Mouse (Mus musculus) hindbrain, embryonic 15.5 days (tissue): ENCODE data around the gene Tenm2. TPM values are rescaled to one million over a fixed set of nuclear protein-coding genes. Genes with fewer than 3 reads are reported as not detected.

Experiments
- ATAC-seq: fragments of 200-750 bp; cut with Nextera tagmentation; 2 replicates; pipeline ENCODE4 v1.8.0; 2017; ENCODE audit warnings: low read depth, moderate number of reproducible peaks, moderate TSS enrichment; ENCODE audit not compliant: low FRiP score
- H3K27ac ChIP-seq: fragments of 300-500 bp; sonication (generic); replicated peaks from 2 replicates; pipeline ENCODE4 v1.5.1; 2015; ENCODE audit warnings: mild to moderate bottlenecking, inconsistent platforms
- H3K27me3 ChIP-seq: fragments of 300-500 bp; sonication (generic); 2 replicates; pipeline ENCODE4 v1.6.1; 2015; ENCODE audit warnings: control low read depth, inconsistent platforms
- H3K36me3 ChIP-seq: fragments of 300-500 bp; sonication (generic); 2 replicates; pipeline ENCODE4 v1.6.1; 2015; ENCODE audit warnings: control low read depth, inconsistent platforms
- H3K4me1 ChIP-seq: fragments of 300-500 bp; sonication (generic); replicated peaks from 2 replicates; pipeline ENCODE4 v1.6.1; 2015; ENCODE audit warnings: control low read depth, inconsistent platforms
- H3K4me2 ChIP-seq: fragments of 300-500 bp; sonication (generic); 2 replicates; pipeline ENCODE4 v1.6.1; 2015; ENCODE audit warnings: moderate library complexity, mild to moderate bottlenecking, inconsistent platforms
- H3K4me3 ChIP-seq: fragments of 300-500 bp; sonication (generic); 2 replicates; pipeline ENCODE4 v1.5.1; 2015; ENCODE audit warnings: mild to moderate bottlenecking, inconsistent platforms
- H3K9ac ChIP-seq: fragments of 300-500 bp; sonication (generic); 2 replicates; pipeline ENCODE4 v1.6.1; 2015; ENCODE audit warnings: inconsistent platforms
- H3K9me3 ChIP-seq: fragments of 300-500 bp; sonication (generic); 2 replicates; pipeline ENCODE4 v1.6.1; 2016; ENCODE audit warnings: control low read depth, inconsistent platforms
- WGBS: fragments of 180-500 bp; shearing (Covaris S2); methylation state at CpG from one replicate; pipeline ENCODE4 v1.1.7; 2015; 5-methylcytosine and 5-hydroxymethylcytosine counted together
- polyA plus RNA-seq: library from polyadenylated mRNA; unstranded; fragments of >200 nt; fragmentation: Nextera tagmentation; extraction: Ambion mirVana; gene quantifications from 2 replicates; pipeline ENCODE4 v1.2.1, GENCODE M21; 2015

Tenm2 gene
- polyA plus RNA-seq, 1 experiment from 2014 or later, result 33.1 TPM

DNA sequence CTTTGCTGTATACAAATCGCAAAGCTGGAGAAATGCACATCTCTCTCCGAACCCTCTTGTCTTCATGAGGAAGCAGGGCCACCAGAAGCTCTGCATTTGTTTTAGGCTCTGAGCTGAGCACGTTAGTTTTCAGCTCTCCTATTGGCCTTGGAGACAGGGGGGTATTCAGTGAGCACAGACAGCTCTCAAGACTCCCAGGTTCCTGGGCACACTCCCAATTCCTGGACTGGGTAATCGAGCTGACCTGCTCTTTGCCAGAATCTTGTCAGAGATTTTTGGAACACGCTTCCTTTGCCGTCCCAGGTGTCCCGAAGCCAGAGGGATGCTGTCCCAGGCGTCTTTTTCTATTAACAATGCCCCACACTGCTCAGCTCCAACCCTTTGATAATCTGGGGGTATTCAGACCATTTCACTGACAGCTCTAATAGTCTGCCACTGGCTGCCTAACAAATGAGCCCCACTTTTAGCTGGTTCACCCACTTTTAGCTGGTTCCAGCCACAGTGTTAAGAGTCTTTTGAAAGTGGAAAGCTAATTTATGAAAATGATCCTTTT is 1161.7 kb downstream of the Tenm2 start:
- Histone ChIP-seq H3K36me3 (no peaks in the 10 kb centered on the region), H3K4me1 (peaks cover 34% of the 10 kb centered on the region), H3K4me3 (no peak overlapping the region), H3K4me2 (no peak overlapping the region), H3K27ac (peak overlapping the region; percentile 32; the same call in 1 of the 2 replicates), H3K9me3 (no peaks in the 10 kb centered on the region), H3K9ac (no peak overlapping the region), H3K27me3 (no peaks in the 10 kb centered on the region)
- 47% methylated on average over 8 of the region's 8 CpGs for WGBS
- peak; percentile 63; the same call in 1 of the 2 replicates for ATAC-seq

DNA sequence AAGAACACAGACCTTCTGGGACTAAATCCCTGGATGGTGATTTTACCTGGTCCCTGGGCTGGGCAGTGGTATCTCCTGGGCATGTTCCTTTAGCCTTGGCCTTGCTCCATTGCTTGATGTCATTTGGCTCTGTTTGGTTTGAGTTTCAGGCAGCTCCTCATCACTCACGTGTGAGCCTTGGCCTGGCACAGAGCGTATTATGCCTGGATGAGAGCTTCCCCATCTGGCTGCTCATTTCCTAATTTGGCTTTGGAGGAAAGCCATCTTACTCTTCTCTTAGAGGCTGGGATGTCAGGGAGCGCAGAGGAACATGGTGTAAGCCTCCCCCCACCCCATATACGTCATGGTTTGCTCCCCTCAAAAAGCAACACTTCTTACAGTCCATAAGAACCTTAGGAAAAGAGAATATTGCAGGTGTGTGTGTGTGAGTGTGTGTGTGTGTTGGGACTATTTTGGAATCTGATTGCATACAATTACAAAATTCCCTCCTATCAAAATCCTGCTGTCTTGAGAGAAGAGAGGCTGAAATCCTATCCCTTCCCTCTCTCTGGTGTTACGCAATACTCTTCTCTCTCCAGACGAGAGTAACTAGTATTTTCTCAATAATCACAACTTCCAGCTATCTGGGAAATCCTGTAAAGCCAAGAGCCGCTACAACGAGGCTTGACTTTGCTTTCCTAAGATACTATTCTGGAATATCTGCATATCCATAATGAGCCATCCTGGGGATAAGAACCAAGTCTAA is 1162.5 kb downstream of the Tenm2 start:
- Histone ChIP-seq H3K4me3 (no peak overlapping the region), H3K27ac (peak overlapping the region; percentile 32), H3K27me3 (no peaks in the 10 kb centered on the region), H3K4me2 (no peak overlapping the region), H3K4me1 (peaks cover 30% of the 10 kb centered on the region), H3K9ac (no peak overlapping the region), H3K36me3 (0 out of 2 replicates have a peak, but pooled peaks cover 2% of the 10 kb centered on the region), H3K9me3 (no peaks in the 10 kb centered on the region)
- 67% methylated on average over 8 of the region's 8 CpGs for WGBS
- ATAC-seq, result peak; percentile 78

- H3K4me1 ChIP-seq, result peaks cover 30% of the 10 kb centered on the region
- 0 out of 2 replicates have a peak, but pooled peaks cover 2% of the 10 kb centered on the region for H3K36me3 ChIP-seq
- H3K4me3 ChIP-seq, result no peak overlapping the region
- WGBS, result 87% methylated on average over 5 of the region's 5 CpGs
- ATAC-seq, result no peak
- H3K9me3 ChIP-seq, result no peaks in the 10 kb centered on the region
- no peak overlapping the region for H3K4me2 ChIP-seq
- H3K9ac ChIP-seq, result no peak overlapping the region
- H3K27me3 ChIP-seq, result no peaks in the 10 kb centered on the region
- H3K27ac ChIP-seq, result peak overlapping the region; percentile 21
These were observed 1163.1 kb downstream of the Tenm2 start for GRCm38 (mm10) chr11:36072646-36073045.

- H3K27me3 ChIP-seq, result no peaks in the 10 kb centered on the region
- ATAC-seq, result no peak
These were observed 1163.7 kb downstream of the Tenm2 start for GRCm38 (mm10) chr11:36072038-36072437.

GRCm38 (mm10) chr11:36059325-36059843 is 1176.4 kb downstream of the Tenm2 start:
- no peak overlapping the region for H3K27ac ChIP-seq
- 0 out of 2 replicates have a peak, but pooled peaks cover 3% of the 10 kb centered on the region for H3K4me1 ChIP-seq
- WGBS, result no CpG with 5 or more reads among the region's 1 CpGs
- no peaks in the 10 kb centered on the region for H3K9me3 ChIP-seq
- no peak overlapping the region for H3K4me3 ChIP-seq
- no peak overlapping the region for H3K4me2 ChIP-seq
- ATAC-seq, result no peak
- H3K36me3 ChIP-seq, result no peaks in the 10 kb centered on the region
- H3K9ac ChIP-seq, result no peak overlapping the region
- H3K27me3 ChIP-seq, result no peaks in the 10 kb centered on the region

More at GRCm38 (mm10) chr11:36072038-36072437, 1163.7 kb downstream of the Tenm2 start:
- Histone ChIP-seq H3K4me1 (peaks cover 30% of the 10 kb centered on the region), H3K36me3 (0 out of 2 replicates have a peak, but pooled peaks cover 2% of the 10 kb centered on the region), H3K4me3 (no peak overlapping the region), H3K9me3 (no peaks in the 10 kb centered on the region), H3K4me2 (no peak overlapping the region), H3K9ac (no peak overlapping the region), H3K27ac (peak overlapping the region; percentile 21; the same call in 1 of the 2 replicates)
- 44% methylated on average over 9 of the region's 9 CpGs for WGBS

DNA sequence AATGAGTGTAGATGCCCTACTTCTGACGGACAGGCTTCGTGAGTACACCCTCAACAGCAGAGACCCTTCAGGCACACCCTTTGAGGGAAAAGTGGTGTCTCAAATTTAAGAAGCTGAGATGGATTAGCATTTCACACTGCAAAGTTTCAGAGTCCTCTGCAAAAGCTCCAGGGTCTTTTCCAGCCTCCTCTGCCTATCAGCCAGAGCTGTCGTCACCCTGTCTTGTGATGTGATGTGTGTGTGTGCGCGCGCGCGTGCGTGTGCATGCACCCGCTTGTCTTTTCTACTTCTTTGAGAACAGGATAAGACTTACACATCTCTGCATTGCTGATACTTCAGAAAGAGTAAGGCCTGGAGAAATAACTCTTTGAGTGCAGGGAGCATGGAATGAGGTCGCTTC is 1179.2 kb downstream of the Tenm2 start:
- Histone ChIP-seq H3K9me3 (no peaks in the 10 kb centered on the region), H3K36me3 (no peaks in the 10 kb centered on the region), H3K9ac (no peak overlapping the region), H3K4me3 (no peak overlapping the region), H3K4me1 (0 out of 2 replicates have a peak, but pooled peaks cover 6% of the 10 kb centered on the region), H3K27ac (no peak overlapping the region), H3K4me2 (no peak overlapping the region), H3K27me3 (no peaks in the 10 kb centered on the region)
- WGBS, result 89% methylated on average over 11 of the region's 11 CpGs
- ATAC-seq, result no peak

DNA sequence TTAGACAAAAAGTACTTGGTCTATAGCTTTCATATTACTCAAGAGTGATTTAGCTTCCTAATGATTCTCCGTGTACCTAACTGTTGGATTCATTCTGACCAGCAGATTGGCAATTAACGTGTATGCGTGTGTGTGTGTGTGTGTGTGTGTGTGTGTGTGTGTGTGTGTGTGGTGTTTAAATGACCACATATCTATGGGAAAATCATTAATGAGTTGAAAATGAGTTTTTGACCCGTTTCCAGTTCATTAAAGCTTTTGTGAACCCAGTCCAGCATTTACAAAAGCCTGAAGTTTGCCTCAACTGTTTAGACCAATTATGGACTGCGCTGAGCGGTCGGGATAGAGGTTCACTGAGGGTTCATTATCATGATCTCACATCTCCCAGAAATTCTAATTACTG is 1181.4 kb downstream of the Tenm2 start:
- H3K9ac ChIP-seq, result no peak overlapping the region
- 51% methylated on average over 7 of the region's 7 CpGs for WGBS
- H3K27me3 ChIP-seq, result no peaks in the 10 kb centered on the region
- H3K36me3 ChIP-seq, result no peaks in the 10 kb centered on the region
- H3K4me1 ChIP-seq, result 0 out of 2 replicates have a peak, but pooled peaks cover 10% of the 10 kb centered on the region
- H3K9me3 ChIP-seq, result no peaks in the 10 kb centered on the region
- no peak overlapping the region for H3K4me3 ChIP-seq
- no peak overlapping the region for H3K4me2 ChIP-seq
- ATAC-seq, result no peak
- H3K27ac ChIP-seq, result no peak overlapping the region

GRCm38 (mm10) chr11:36053457-36053856 is 1182.3 kb downstream of the Tenm2 start:
- ATAC-seq, result no peak

DNA sequence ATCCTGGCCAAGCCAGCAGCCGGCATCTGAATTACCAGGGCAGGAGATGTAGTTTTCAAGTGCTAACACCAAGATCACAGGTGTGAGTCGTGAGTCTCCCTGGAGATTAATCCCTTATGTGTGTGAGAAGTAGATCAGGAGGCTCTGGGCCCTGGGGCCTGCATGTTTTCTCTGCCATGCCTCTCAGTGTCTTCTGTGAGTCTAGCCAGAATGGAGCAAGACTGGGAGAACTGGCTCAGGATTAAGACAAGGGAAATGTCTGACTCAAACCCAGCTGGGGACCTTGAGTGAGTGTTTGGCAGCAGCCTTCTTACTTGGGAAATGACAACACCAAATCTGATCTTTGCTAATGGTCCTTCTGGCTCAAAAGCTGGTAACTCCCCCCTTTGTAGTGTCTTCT is 1183.2 kb downstream of the Tenm2 start:
- Histone ChIP-seq H3K27ac (no peak overlapping the region), H3K4me1 (0 out of 2 replicates have a peak, but pooled peaks cover 10% of the 10 kb centered on the region), H3K27me3 (no peaks in the 10 kb centered on the region), H3K9me3 (no peaks in the 10 kb centered on the region), H3K4me2 (no peak overlapping the region), H3K36me3 (no peaks in the 10 kb centered on the region), H3K4me3 (no peak overlapping the region), H3K9ac (no peak overlapping the region)
- 68% methylated on average over 2 of the region's 2 CpGs for WGBS
- ATAC-seq, result no peak

More at GRCm38 (mm10) chr11:36053457-36053856, 1182.3 kb downstream of the Tenm2 start:
- Histone ChIP-seq H3K4me1 (0 out of 2 replicates have a peak, but pooled peaks cover 10% of the 10 kb centered on the region), H3K9me3 (no peaks in the 10 kb centered on the region), H3K36me3 (no peaks in the 10 kb centered on the region), H3K9ac (no peak overlapping the region), H3K27me3 (no peaks in the 10 kb centered on the region), H3K27ac (no peak overlapping the region), H3K4me3 (no peak overlapping the region), H3K4me2 (no peak overlapping the region)
- WGBS, result 32% methylated on average over 4 of the region's 4 CpGs

DNA sequence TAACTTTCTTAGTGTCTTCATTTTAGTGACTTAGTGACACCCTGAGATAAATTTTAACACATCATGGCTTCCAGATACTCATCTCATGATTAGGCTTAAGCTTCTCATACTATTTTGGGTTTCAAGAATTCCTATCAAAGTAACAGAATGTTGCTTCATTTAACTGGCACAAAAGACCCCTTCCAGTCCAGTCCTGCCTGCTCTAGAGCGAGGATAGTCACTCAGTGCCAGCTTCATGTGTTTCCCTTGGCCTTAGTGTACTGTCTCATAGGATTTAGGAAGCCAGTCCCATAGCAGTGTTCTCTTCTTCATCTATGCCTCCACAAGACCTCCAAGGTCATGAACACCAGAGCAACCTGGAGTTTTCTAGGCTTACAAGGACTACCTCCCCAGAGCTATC is 1183.7 kb downstream of the Tenm2 start:
- Histone ChIP-seq H3K4me2 (no peak overlapping the region), H3K27ac (no peak overlapping the region), H3K4me3 (no peak overlapping the region), H3K9me3 (no peaks in the 10 kb centered on the region), H3K9ac (no peak overlapping the region), H3K27me3 (no peaks in the 10 kb centered on the region), H3K36me3 (no peaks in the 10 kb centered on the region), H3K4me1 (0 out of 2 replicates have a peak, but pooled peaks cover 10% of the 10 kb centered on the region)
- WGBS, result 92% methylated on average over 1 of the region's 1 CpGs
- no peak for ATAC-seq

DNA sequence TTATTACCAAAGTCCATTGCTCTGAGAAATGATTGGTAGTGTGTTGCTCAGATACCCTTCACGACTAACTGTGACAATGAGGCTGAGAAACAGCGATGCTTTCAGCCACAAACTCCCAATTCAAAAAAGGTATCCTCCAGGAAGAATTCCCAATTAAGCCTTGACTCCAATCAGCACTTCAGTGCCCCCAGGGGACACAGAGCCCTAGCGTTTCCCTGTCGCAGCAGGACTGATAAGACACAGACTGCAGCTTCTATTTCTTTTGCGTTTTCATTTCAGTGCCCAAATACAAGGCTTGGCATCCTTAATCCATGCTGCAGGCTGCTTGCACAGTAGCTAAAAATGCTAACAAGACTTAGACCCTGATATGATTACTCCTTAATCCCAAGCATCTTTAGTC is 1186.2 kb downstream of the Tenm2 start:
- Histone ChIP-seq H3K27ac (no peak overlapping the region), H3K36me3 (no peaks in the 10 kb centered on the region), H3K4me2 (no peak overlapping the region), H3K4me3 (no peak overlapping the region), H3K4me1 (peaks cover 17% of the 10 kb centered on the region), H3K27me3 (no peaks in the 10 kb centered on the region), H3K9ac (no peak overlapping the region), H3K9me3 (no peaks in the 10 kb centered on the region)
- ATAC-seq, result no peak
- WGBS, result 21% methylated on average over 5 of the region's 5 CpGs

- Histone ChIP-seq H3K4me3 (peak overlapping the region; percentile 32), H3K27ac (peak overlapping the region; percentile 11; the same call in 1 of the 2 replicates), H3K9ac (0 out of 2 replicates have a peak overlapping the region, but pooled peaks have one; percentile 23), H3K27me3 (peaks cover 3% of the 10 kb centered on the region; the same call in 1 of the 2 replicates), H3K9me3 (no peaks in the 10 kb centered on the region), H3K36me3 (no peaks in the 10 kb centered on the region), H3K4me2 (peak overlapping the region; percentile 49), H3K4me1 (peaks cover 21% of the 10 kb centered on the region)
- ATAC-seq, result peak; percentile 67
- WGBS, result 1% methylated on average over 13 of the region's 13 CpGs
These were observed 1190.0 kb downstream of the Tenm2 start for GRCm38 (mm10) chr11:36045681-36046276.
